Mouse (Mus musculus) cerebellum, adult 2 months (tissue): ENCODE results near the gene Slfn2. TPM values are rescaled to one million over a fixed set of nuclear protein-coding genes. Genes with fewer than 3 reads are reported as not detected.

Experiments
- DNase-seq, 2 experiments: peaks; one replicate each; pipeline ENCODE4 v3.0.0; 2021
- H3K27ac ChIP-seq: fragments of 200-500 bp; 2 replicates; pipeline ENCODE4 v1.5.1; 2012; ENCODE audit warnings: low read length, control low read depth, inconsistent platforms; ENCODE audit not compliant: insufficient read depth
- H3K27me3 ChIP-seq: fragments of 200-500 bp; 2 replicates; pipeline ENCODE4 v1.6.1; 2012; ENCODE audit warnings: inconsistent platforms, mild to moderate bottlenecking, low read length, moderate library complexity; ENCODE audit not compliant: control insufficient read depth, insufficient read depth
- H3K4me1 ChIP-seq: fragments of 200-500 bp; 2 replicates; pipeline ENCODE4 v1.6.1; 2011; ENCODE audit warnings: low read length; ENCODE audit not compliant: control insufficient read depth, insufficient read depth
- H3K4me3 ChIP-seq: fragments of 200-500 bp; replicated peaks from 2 replicates; pipeline ENCODE3; 2011; ENCODE audit warnings: mild to moderate bottlenecking, low read depth, low read length, control low read depth; ENCODE audit not compliant: insufficient read depth
- CTCF ChIP-seq: fragments of 200-500 bp; IDR thresholded peaks from 2 replicates; pipeline ENCODE4 v1.5.1; 2011; ENCODE audit warnings: low read depth, mild to moderate bottlenecking, control low read depth, low read length, moderate library complexity, borderline replicate concordance; ENCODE audit not compliant: insufficient read depth
- POLR2A ChIP-seq: fragments of 200-500 bp; IDR thresholded peaks from 2 replicates; pipeline ENCODE4 v1.6.1; 2011; ENCODE audit warnings: low read length, control low read depth, borderline replicate concordance; ENCODE audit not compliant: insufficient read depth
- WGBS: fragments of 180-500 bp; shearing (Covaris S2); methylation state at CpG from one replicate; pipeline ENCODE4 v1.1.7; 2018; 5-methylcytosine and 5-hydroxymethylcytosine counted together
- polyA plus RNA-seq: library from polyadenylated mRNA; depleted of rRNA; stranded (reverse); fragments of >200 nt; gene quantifications from 2 replicates; pipeline ENCODE4 v1.2.3, GENCODE M21; 2012

Slfn2 gene
- polyA plus RNA-seq, 1 experiment, result 1.1 TPM

DNA sequence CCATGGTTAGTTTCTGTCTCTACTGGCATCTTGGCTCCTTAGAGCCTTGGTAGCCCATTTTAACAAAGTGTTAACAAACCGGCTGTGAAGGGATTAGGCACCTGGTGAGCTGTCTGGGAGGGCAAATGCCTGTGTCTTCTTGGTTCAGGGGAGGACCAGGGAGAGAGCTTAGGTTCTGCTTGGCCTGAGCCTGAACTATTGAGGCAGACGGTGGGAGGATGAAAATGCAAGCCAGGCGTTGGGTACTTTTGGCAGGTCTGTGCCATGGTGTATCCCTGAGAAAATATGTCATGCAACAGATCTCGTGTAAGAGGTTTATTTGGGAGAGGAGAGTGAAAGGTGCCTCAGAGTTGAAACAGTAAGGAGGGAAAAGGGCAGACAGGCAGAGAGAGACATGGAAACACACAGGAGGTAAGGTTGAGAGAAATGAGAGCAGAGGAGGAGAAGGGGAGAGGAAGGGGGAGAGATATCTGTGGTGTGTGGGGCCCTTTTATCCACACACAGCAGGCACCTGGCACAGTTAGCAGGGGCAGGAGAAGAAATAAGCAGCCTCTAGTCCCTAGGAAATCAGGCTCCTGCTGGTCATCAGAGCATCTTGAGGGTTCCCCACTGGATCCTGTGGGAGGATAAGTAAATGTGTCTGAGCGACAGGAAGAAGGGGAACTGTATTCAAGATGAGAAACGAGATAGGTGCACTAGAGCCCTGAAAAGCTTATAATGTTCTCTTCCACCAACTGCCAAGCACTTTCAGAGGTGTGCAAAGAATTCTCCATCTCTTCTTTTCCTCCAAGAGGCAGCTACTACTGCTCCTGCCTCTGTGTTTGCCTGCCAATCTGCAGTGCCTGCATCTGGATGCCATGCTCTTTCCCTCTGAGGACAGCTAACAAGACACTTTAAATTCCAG lies 781 bp downstream of the Slfn2 start:
- Histone ChIP-seq H3K4me3 (no peak overlapping the region), H3K4me1 (no peaks in the 10 kb centered on the region), H3K27me3 (no peaks in the 10 kb centered on the region), H3K27ac (no peak overlapping the region)
- TF ChIP-seq CTCF (no peak), POLR2A (no peak)
- DNase-seq, result no peak
- WGBS, result 14% methylated on average over 6 of the region's 6 CpGs

DNA sequence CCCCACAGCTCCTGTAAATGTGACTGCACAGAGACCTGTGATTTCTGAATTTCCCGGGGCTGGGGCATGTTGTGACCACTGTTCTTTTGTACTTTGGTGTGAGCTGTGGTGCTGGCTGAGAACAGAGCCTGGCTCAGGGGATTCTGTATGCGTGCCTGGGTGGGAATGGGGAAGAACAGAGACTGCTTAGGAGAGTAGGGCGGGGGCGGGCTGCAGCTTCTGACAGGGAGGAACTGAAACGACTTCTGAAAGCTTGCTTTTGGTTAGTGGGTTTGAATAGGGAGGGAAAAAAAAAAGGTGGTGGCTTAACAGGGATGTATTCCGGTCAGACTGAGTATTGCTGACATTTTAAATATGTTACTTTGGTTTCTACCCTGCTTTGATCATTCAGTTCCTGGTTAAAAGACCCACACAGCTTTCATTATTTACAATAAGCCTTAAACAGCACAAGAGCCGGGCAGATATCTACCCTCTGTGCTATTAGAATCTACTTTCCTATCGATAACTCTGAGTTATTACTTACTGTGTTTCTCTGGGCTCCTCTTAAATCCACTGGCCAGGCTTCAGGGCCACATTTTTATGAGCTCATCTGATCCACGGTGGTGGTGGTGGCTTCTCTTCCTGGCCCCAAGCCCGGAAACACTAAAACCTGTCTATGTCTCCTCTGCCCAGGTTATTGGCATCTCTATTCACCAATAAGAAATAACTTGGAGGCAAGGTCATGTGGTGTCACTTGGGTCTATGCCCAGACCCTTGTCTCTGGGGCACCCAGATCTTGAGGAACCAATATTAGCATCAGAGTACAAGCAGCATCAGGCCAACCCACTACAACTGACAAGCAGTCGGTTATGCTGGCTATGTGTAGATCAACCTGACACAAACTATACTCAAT lies 2.0 kb downstream of the Slfn2 start:
- DNase-seq, result no peak
- TF ChIP-seq CTCF, result no peak
- no peak for TF ChIP-seq POLR2A
- Histone ChIP-seq H3K4me3 (no peak overlapping the region), H3K4me1 (no peaks in the 10 kb centered on the region), H3K27ac (no peak overlapping the region), H3K27me3 (no peaks in the 10 kb centered on the region)
- WGBS, result 40% methylated on average over 11 of the region's 11 CpGs

DNA sequence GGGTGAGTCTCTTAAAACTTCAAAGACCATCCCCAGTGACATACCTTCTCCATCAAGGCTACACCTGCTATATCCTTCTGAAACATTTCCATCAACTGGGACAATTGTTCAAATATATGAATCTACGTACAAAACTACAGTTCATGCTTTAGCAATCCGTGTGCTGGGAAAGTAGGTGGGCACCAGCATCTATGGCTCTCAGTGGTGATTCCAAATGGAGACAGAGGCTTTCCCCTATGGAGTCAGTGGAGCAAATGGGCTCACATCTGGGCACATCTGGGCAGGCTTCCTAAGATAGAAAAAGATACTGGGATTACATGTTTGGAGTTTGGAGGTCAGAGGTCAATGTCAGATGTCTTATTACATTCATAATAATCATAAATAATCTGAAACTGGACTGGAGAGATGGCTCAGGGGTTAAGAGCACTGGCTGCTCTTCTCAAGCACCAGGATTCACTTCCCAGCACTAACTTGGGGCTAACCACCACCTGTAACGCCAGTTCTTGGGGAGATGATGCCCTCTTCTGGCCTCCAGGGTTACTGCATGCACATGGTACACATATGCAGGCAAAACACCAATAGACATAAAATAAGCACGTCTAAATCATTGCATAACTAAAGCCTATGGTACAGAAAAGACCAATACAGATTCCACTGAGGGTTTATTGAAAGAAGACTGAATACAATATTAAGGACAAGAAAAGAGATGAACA lies 3.2 kb downstream of the Slfn2 start:
- Histone ChIP-seq H3K27me3 (no peaks in the 10 kb centered on the region), H3K4me1 (no peaks in the 10 kb centered on the region), H3K4me3 (no peak overlapping the region), H3K27ac (no peak overlapping the region)
- TF ChIP-seq CTCF, result no peak
- no peak for TF ChIP-seq POLR2A
- WGBS, result 78% methylated on average over 4 of the region's 4 CpGs
- DNase-seq, result no peak

DNA sequence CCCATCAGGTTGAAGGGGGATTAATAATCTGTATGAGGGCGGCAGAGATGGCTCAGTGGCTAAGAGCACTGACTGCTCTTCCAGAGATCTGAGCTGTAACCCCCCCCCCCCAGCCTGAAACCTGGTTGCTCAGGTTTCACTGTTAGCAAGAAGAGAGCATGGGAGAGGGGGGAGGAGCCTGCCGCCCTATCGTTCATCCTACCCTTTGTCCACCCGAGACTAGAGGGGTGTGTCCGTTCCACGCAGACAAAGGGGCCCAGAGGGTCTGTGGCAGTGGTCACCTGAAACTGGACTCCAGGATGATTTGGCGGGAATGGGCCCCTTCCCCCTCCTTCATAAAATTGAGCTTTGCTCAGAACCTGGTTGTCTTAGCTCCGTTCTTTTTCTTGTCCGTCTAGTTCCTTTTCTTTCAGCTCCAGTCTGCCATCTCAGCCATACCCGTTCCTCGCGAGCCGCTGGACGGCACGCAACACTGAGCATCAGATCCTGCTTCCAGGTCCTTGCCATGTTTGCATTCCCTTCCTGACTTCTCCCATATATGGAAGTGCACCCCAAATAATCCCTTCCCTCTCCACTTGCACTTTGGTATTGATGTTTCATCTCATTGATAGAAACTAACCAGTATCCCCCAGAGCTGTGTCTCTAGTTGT lies 5.5 kb downstream of the Slfn2 start:
- no peak for DNase-seq
- no peak overlapping the region for H3K4me3 ChIP-seq
- H3K4me1 ChIP-seq, result no peaks in the 10 kb centered on the region
- no peaks in the 10 kb centered on the region for H3K27me3 ChIP-seq
- no peak overlapping the region for H3K27ac ChIP-seq
- WGBS, result 81% methylated on average over 15 of the region's 15 CpGs
- TF ChIP-seq POLR2A, result no peak
- no peak for TF ChIP-seq CTCF

DNA sequence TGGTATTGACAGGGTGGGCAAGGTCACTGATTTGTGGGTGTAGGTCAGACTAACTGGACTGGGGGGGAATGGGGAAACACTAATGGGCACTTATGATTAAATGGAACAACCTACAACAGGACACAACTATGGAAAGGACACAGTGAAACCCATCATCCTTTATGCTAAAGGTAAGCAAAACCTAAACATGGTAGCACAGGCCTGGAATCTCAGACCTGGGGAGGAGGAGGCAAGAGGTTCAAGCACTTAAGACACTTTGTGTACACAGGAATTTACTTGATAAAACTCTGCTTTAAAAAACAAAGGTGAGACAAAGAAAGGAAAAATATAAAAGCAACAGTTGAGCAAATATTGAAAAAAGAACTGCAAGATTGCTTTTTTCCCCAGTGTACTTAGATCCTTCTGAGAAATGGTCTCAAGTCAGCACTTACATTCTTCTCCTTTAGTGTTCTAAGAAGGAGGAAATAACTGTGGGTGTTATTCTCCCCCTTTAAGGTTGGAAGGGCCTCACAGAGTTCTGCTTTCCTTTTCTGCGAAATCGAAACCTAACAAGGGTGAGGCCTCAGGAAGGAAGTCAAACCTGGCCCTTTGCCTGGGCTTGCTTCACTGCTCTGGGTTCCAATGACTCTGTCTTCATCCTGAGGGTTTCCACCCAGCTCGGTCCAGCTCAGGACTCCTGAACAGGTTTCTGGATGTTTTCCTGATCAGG lies 13.0 kb downstream of the Slfn2 start:
- Histone ChIP-seq H3K27ac (no peak overlapping the region), H3K27me3 (no peaks in the 10 kb centered on the region), H3K4me1 (no peaks in the 10 kb centered on the region), H3K4me3 (no peak overlapping the region)
- DNase-seq, result no peak
- 69% methylated on average over 3 of the region's 3 CpGs for WGBS
- TF ChIP-seq CTCF (no peak), POLR2A (no peak)

DNA sequence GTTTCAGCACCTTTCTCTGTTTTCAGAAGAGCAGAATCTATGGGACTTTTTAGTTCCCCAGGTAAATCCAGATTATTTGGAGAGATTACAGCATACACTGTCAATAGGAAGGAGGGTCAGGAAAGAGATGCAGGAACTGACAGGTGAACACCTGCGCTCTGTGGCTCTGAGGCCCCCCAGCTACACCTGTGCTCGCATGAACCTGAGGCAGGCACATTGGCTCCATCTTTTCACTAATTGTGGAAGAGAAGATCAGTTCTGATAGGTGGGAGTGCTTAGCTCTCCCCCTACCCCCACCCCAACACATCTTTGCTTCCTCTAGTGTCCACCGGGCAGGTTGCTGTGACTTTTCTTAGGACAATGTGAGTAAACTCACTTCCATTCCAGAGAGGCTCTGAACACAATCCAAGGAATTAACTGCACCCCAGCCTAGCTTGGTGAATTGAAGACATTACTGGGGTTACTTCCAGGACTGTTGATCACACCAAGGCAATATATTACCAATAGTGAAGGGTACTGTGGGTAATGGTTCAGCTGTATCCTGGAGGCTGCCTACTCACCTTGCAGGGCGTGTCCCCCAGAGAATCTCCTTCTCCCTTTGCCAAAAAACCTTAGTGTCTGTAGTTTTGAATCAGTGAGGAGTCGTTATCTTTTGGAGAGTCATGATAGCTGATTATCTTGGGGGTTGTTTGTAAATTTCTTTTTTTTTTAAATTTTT lies 13.7 kb downstream of the Slfn2 start:
- no peaks in the 10 kb centered on the region for H3K27me3 ChIP-seq
- no peak overlapping the region for H3K4me3 ChIP-seq
- DNase-seq, result no peak
- H3K4me1 ChIP-seq, result no peaks in the 10 kb centered on the region
- no peak overlapping the region for H3K27ac ChIP-seq
- WGBS, result 84% methylated on average over 5 of the region's 5 CpGs
- TF ChIP-seq POLR2A (no peak), CTCF (no peak)
